ENCODE assay signal across 8 mouse cellular contexts in genomic region chr4:140713480-140714365, GRCm38 (mm10). TPM values are rescaled to one million over a fixed set of nuclear protein-coding genes. Genes with fewer than 3 reads are reported as not detected.
DNase-seq lines count a peak whose midpoint lies in the region; ATAC-seq and TF ChIP-seq lines count a peak whose summit lies in the region.

No protein-coding gene starts in this region.

- no peak overlapping the region for H3K4me3 ChIP-seq in forebrain, embryonic 11.5 days (ENCODE audit: low read depth, low read length)
- H3K4me3 ChIP-seq in heart, embryonic 16.5 days (ENCODE audit: low read length) = no peak overlapping the region
- no peak overlapping the region for H3K4me3 ChIP-seq in liver, embryonic 15.5 days (replicated peaks)
- no peak overlapping the region for H3K4me3 ChIP-seq in neural tube, embryonic 12.5 days
- H3K4me3 ChIP-seq in stomach, postnatal 0 days (ENCODE audit: low read depth, low read length) = no peak overlapping the region

- peaks cover 8% of the 10 kb centered on the region; the same call in 1 of the 2 replicates for H3K4me1 ChIP-seq in forebrain, embryonic 11.5 days (replicated peaks; ENCODE audit: control insufficient read depth, insufficient read depth, low read length)
- H3K4me1 ChIP-seq in heart, embryonic 16.5 days (ENCODE audit: control insufficient read depth, insufficient read depth, low read length) = peaks cover 12% of the 10 kb centered on the region
- peaks cover 15% of the 10 kb centered on the region for H3K4me1 ChIP-seq in liver, embryonic 15.5 days (replicated peaks)
- peaks cover 25% of the 10 kb centered on the region for H3K4me1 ChIP-seq in neural tube, embryonic 12.5 days
- no peaks in the 10 kb centered on the region for H3K4me1 ChIP-seq in stomach, postnatal 0 days (replicated peaks; ENCODE audit: control insufficient read depth, insufficient read depth)

- peaks cover 71% of the 10 kb centered on the region for H3K36me3 ChIP-seq in forebrain, embryonic 11.5 days (ENCODE audit: control insufficient read depth, insufficient read depth, low read length)
- H3K36me3 ChIP-seq in heart, embryonic 16.5 days (ENCODE audit: control insufficient read depth, insufficient read depth) = peaks cover 63% of the 10 kb centered on the region
- peaks cover 99% of the 10 kb centered on the region for H3K36me3 ChIP-seq in liver, embryonic 15.5 days (replicated peaks)
- peaks cover 95% of the 10 kb centered on the region for H3K36me3 ChIP-seq in neural tube, embryonic 12.5 days
- H3K36me3 ChIP-seq in stomach, postnatal 0 days (ENCODE audit: control insufficient read depth, insufficient read depth, low read length) = peaks cover 48% of the 10 kb centered on the region

- H3K4me2 ChIP-seq in forebrain, embryonic 11.5 days (ENCODE audit: low read depth, low read length, severe bottlenecking) = no peak overlapping the region
- no peak overlapping the region for H3K4me2 ChIP-seq in heart, embryonic 16.5 days (ENCODE audit: low read depth, low read length)
- H3K4me2 ChIP-seq in liver, embryonic 15.5 days = no peak overlapping the region
- H3K4me2 ChIP-seq in neural tube, embryonic 12.5 days (replicated peaks) = no peak overlapping the region
- H3K4me2 ChIP-seq in stomach, postnatal 0 days (replicated peaks; ENCODE audit: low read depth) = no peak overlapping the region

- 56% methylated on average over 29 of the region's 29 CpGs for WGBS in forebrain, embryonic 11.5 days
- 38% methylated on average over 29 of the region's 29 CpGs for WGBS in heart, embryonic 16.5 days
- 58% methylated on average over 29 of the region's 29 CpGs for WGBS in liver, embryonic 15.5 days (ENCODE audit: insufficient replicate concordance)
- 43% methylated on average over 29 of the region's 29 CpGs for WGBS in neural tube, embryonic 12.5 days
- 35% methylated on average over 29 of the region's 29 CpGs for WGBS in stomach, postnatal 0 days

- H3K27me3 ChIP-seq in forebrain, embryonic 11.5 days (ENCODE audit: control insufficient read depth, insufficient read depth, low read length) = no peaks in the 10 kb centered on the region
- no peaks in the 10 kb centered on the region for H3K27me3 ChIP-seq in heart, embryonic 16.5 days (ENCODE audit: control insufficient read depth, insufficient read depth, low read length)
- H3K27me3 ChIP-seq in liver, embryonic 15.5 days = no peaks in the 10 kb centered on the region
- H3K27me3 ChIP-seq in neural tube, embryonic 12.5 days (replicated peaks) = no peaks in the 10 kb centered on the region
- H3K27me3 ChIP-seq in stomach, postnatal 0 days (ENCODE audit: control insufficient read depth, insufficient read depth, low read length) = no peaks in the 10 kb centered on the region

- DNase-seq in CD4-positive helper T cell, adult 2 months (ENCODE audit: low read depth, low spot score) = peak; percentile 81
- DNase-seq in brain, embryonic 18.5 days (ENCODE audit: low read depth, low spot score) = peak; percentile 86
- DNase-seq in forebrain, embryonic 11.5 days (ENCODE audit: low spot score) = peak; percentile 91
- DNase-seq in kidney, postnatal 36 days = peak; percentile 88 to 95
- peak; percentile 93 for DNase-seq in stomach, postnatal 0 days (ENCODE audit: low spot score)

- ATAC-seq in forebrain, embryonic 11.5 days (replicated peaks; ENCODE audit: low FRiP score) = peak; percentile 71
- ATAC-seq in heart, embryonic 16.5 days (replicated peaks; ENCODE audit: extremely low read depth, insufficient read depth, low FRiP score) = peak; percentile 95
- peak; percentile 48 for ATAC-seq in liver, embryonic 15.5 days (ENCODE audit: insufficient read depth)
- ATAC-seq in neural tube, embryonic 12.5 days (ENCODE audit: low FRiP score, low read depth) = peak; percentile 86
- peak; percentile 83 for ATAC-seq in stomach, postnatal 0 days (ENCODE audit: low FRiP score, low TSS enrichment)

- H3K27ac ChIP-seq in forebrain, embryonic 11.5 days (ENCODE audit: low read depth, low read length) = 0 out of 2 replicates have a peak overlapping the region, but pooled peaks have one; percentile 31
- peak overlapping the region; percentile 47 for H3K27ac ChIP-seq in heart, embryonic 16.5 days (ENCODE audit: low read length)
- no peak overlapping the region; the same call in 1 of the 2 replicates for H3K27ac ChIP-seq in liver, embryonic 15.5 days (replicated peaks)
- peak overlapping the region; percentile 21; the same call in 1 of the 2 replicates for H3K27ac ChIP-seq in neural tube, embryonic 12.5 days
- no peak overlapping the region for H3K27ac ChIP-seq in stomach, postnatal 0 days (replicated peaks)

- no peak overlapping the region for H3K9ac ChIP-seq in forebrain, embryonic 11.5 days (ENCODE audit: low read length)
- no peak overlapping the region for H3K9ac ChIP-seq in heart, embryonic 16.5 days (ENCODE audit: low read length)
- H3K9ac ChIP-seq in liver, embryonic 15.5 days = no peak overlapping the region
- no peak overlapping the region for H3K9ac ChIP-seq in neural tube, embryonic 12.5 days
- no peak overlapping the region for H3K9ac ChIP-seq in stomach, postnatal 0 days (ENCODE audit: low read length)

- TF ChIP-seq CTCF in stomach, postnatal 0 days (IDR thresholded peaks at IDR 0.05; ENCODE audit: low read depth) = peak; percentile 98

- TF ChIP-seq EP300 in stomach, postnatal 0 days (optimal IDR thresholded peaks at IDR 0.05) = no peak

- no peaks in the 10 kb centered on the region for H3K9me3 ChIP-seq in forebrain, embryonic 11.5 days (ENCODE audit: control insufficient read depth, low read length)
- H3K9me3 ChIP-seq in heart, embryonic 16.5 days (replicated peaks; ENCODE audit: control insufficient read depth, low read length) = no peaks in the 10 kb centered on the region
- no peaks in the 10 kb centered on the region for H3K9me3 ChIP-seq in liver, embryonic 15.5 days (replicated peaks)
- no peaks in the 10 kb centered on the region for H3K9me3 ChIP-seq in neural tube, embryonic 12.5 days
- H3K9me3 ChIP-seq in stomach, postnatal 0 days (ENCODE audit: control insufficient read depth, low read length) = no peaks in the 10 kb centered on the region

RNA-seq across cellular contexts. Expression of gene Rcc2, which starts 13.4 kb away (rescaled TPM):
- 91.6 and 100 TPM in 2 replicates for polyA plus RNA-seq in forebrain, embryonic 11.5 days (2014; fragmentation: Nextera tagmentation; extraction: Ambion mirVana)
- 8.6 and 9.4 TPM in 2 replicates for polyA plus RNA-seq in heart, embryonic 16.5 days (2015; fragmentation: Nextera tagmentation; extraction: Ambion mirVana)
- polyA plus RNA-seq in liver, embryonic 15.5 days (2015; fragmentation: Nextera tagmentation; extraction: Ambion mirVana) = 28.0 and 32.1 TPM in 2 replicates
- polyA plus RNA-seq in neural tube, embryonic 12.5 days (2016; fragmentation: Nextera tagmentation; extraction: Ambion mirVana) = 99.9 and 106 TPM in 2 replicates
- 18.9 and 20.4 TPM in 2 replicates for polyA plus RNA-seq in stomach, postnatal 0 days (2015; fragmentation: Nextera tagmentation; extraction: Ambion mirVana)

RNA-seq across cellular contexts. Expression of gene Padi6, which starts 28.7 kb away (rescaled TPM):
- 0.08 TPM in 1 of 2 replicates, not detected in the other for polyA plus RNA-seq in forebrain, embryonic 11.5 days (2014; fragmentation: Nextera tagmentation; extraction: Ambion mirVana)
- 0.27 and 0.35 TPM in 2 replicates for polyA plus RNA-seq in heart, embryonic 16.5 days (2015; fragmentation: Nextera tagmentation; extraction: Ambion mirVana)
- not detected in 2 replicates for polyA plus RNA-seq in liver, embryonic 15.5 days (2015; fragmentation: Nextera tagmentation; extraction: Ambion mirVana)
- not detected in 2 replicates for polyA plus RNA-seq in neural tube, embryonic 12.5 days (2016; fragmentation: Nextera tagmentation; extraction: Ambion mirVana)
- not detected in 2 replicates for polyA plus RNA-seq in stomach, postnatal 0 days (2015; fragmentation: Nextera tagmentation; extraction: Ambion mirVana)

RNA-seq across cellular contexts. Expression of gene Arhgef10l, which starts 47.9 kb away (rescaled TPM):
- 23.3 and 23.6 TPM in 2 replicates for polyA plus RNA-seq in forebrain, embryonic 11.5 days (2014; fragmentation: Nextera tagmentation; extraction: Ambion mirVana)
- polyA plus RNA-seq in heart, embryonic 16.5 days (2015; fragmentation: Nextera tagmentation; extraction: Ambion mirVana) = 18.6 TPM in 2 replicates
- polyA plus RNA-seq in liver, embryonic 15.5 days (2015; fragmentation: Nextera tagmentation; extraction: Ambion mirVana) = 4.8 and 6.5 TPM in 2 replicates
- 35.8 and 38.8 TPM in 2 replicates for polyA plus RNA-seq in neural tube, embryonic 12.5 days (2016; fragmentation: Nextera tagmentation; extraction: Ambion mirVana)
- 11.3 and 12.7 TPM in 2 replicates for polyA plus RNA-seq in stomach, postnatal 0 days (2015; fragmentation: Nextera tagmentation; extraction: Ambion mirVana)

Comparison
In these comparisons a context has a peak if more than half of its experiments do, and no peak if none do; other contexts are left out.
1. H3K27ac ChIP-seq: peak in forebrain, embryonic 11.5 days (single experiment), heart, embryonic 16.5 days (single experiment) and neural tube, embryonic 12.5 days (single experiment); none in liver, embryonic 15.5 days (single experiment) and stomach, postnatal 0 days (single experiment).
2. Peak in every context shown above with its lines, with median percentiles within 50 percentile points of each other: DNase-seq and ATAC-seq.